Mouse (Mus musculus): ENCODE measurements around the gene Exoc4.

GRCm38 (mm10) chr6:33256638-33257037, 7.8 kb downstream of the Exoc4 start:
- TF ChIP-seq CTCF (conservative IDR thresholded peaks at IDR 0.05; ENCODE audit: insufficient read depth, insufficient read length, low read depth, low read length), result no peak
- TF ChIP-seq POLR2A (IDR thresholded peaks at IDR 0.05; ENCODE audit: low read depth, low read length), result no peak

Data from kidney, adult 2 months (tissue).